Mouse (Mus musculus) heart, embryonic 16.5 days (tissue): Measurements from ENCODE around the gene Gm20517. TPM values are rescaled to one million over a fixed set of nuclear protein-coding genes. Genes with fewer than 3 reads are reported as not detected.

Experiments
- ATAC-seq: fragments of 200-750 bp; cut with Nextera tagmentation; replicated peaks from 2 replicates; pipeline ENCODE4 v1.8.0; 2017; ENCODE audit warnings: moderate number of reproducible peaks; ENCODE audit not compliant: insufficient read depth, low FRiP score; ENCODE audit errors: extremely low read depth
- H3K27ac ChIP-seq: fragments of 300-500 bp; sonication (generic); 2 replicates; pipeline ENCODE4 v1.5.1; 2014; ENCODE audit warnings: mild to moderate bottlenecking, low read length, control low read depth, moderate library complexity
- H3K27me3 ChIP-seq: fragments of 300-500 bp; sonication (generic); 2 replicates; pipeline ENCODE4 v1.6.1; 2014; ENCODE audit warnings: low read length, mixed read lengths; ENCODE audit not compliant: control insufficient read depth, insufficient read depth
- H3K36me3 ChIP-seq: fragments of 300-500 bp; sonication (generic); 2 replicates; pipeline ENCODE4 v1.6.1; 2014; ENCODE audit not compliant: control insufficient read depth, insufficient read depth
- H3K4me1 ChIP-seq: fragments of 300-500 bp; sonication (generic); 2 replicates; pipeline ENCODE4 v1.6.1; 2014; ENCODE audit warnings: low read length, mixed read lengths; ENCODE audit not compliant: control insufficient read depth, insufficient read depth
- H3K4me2 ChIP-seq: fragments of 300-500 bp; sonication (generic); 2 replicates; pipeline ENCODE4 v1.6.1; 2014; ENCODE audit warnings: low read depth, mild to moderate bottlenecking, control low read depth, low read length
- H3K4me3 ChIP-seq: fragments of 300-500 bp; sonication (generic); 2 replicates; pipeline ENCODE4 v1.5.1; 2014; ENCODE audit warnings: mild to moderate bottlenecking, control low read depth, low read length
- H3K9ac ChIP-seq: fragments of 300-500 bp; sonication (generic); 2 replicates; pipeline ENCODE4 v1.6.1; 2014; ENCODE audit warnings: low read length, control low read depth
- H3K9me3 ChIP-seq: fragments of 300-500 bp; sonication (generic); replicated peaks from 2 replicates; pipeline ENCODE4 v1.6.1; 2016; ENCODE audit warnings: low read length; ENCODE audit not compliant: control insufficient read depth
- WGBS: fragments of 180-500 bp; shearing (Covaris S2); extraction: QIAGEN DNeasy Blood & Tissue Kit; methylation state at CpG from one replicate; pipeline ENCODE4 v1.1.7; 2014; 5-methylcytosine and 5-hydroxymethylcytosine counted together
- polyA plus RNA-seq: library from polyadenylated mRNA; unstranded; fragments of >200 nt; fragmentation: Nextera tagmentation; extraction: Ambion mirVana; gene quantifications from 2 replicates; pipeline ENCODE4 v1.2.1, GENCODE M21; 2015

Gm20517 gene
- polyA plus RNA-seq, 1 experiment from 2014 or later, result 1.0 TPM

- Histone ChIP-seq H3K4me3 (peak overlapping the region; percentile 84), H3K9ac (peak overlapping the region; percentile 82), H3K4me1 (peaks cover 15% of the 10 kb centered on the region), H3K4me2 (peak overlapping the region; percentile 100), H3K27me3 (no peaks in the 10 kb centered on the region), H3K27ac (peak overlapping the region; percentile 77), H3K9me3 (no peaks in the 10 kb centered on the region), H3K36me3 (peaks cover 5% of the 10 kb centered on the region)
- peak; percentile 30 for ATAC-seq
- under 1% methylated on average over 59 of the region's 61 CpGs for WGBS
These were observed 18.6 kb downstream of the Gm20517 start for GRCm38 (mm10) chr17:47629717-47630677.

GRCm38 (mm10) chr17:47630678-47631065 lies 19.3 kb downstream of the Gm20517 start, which contains the start of gene Usp49:
Usp49 (plus strand) TSS chr17:47630690.
- Histone ChIP-seq H3K4me2 (peak within 1 kb of the TSS; percentile 100), H3K4me3 (peak within 1 kb of the TSS; percentile 84), H3K9ac (peak within 1 kb of the TSS; percentile 82), H3K36me3 (no peaks in the 10 kb centered on the region; the same call in 1 of the 2 replicates), H3K27ac (peak within 1 kb of the TSS; percentile 77), H3K9me3 (no peaks in the 10 kb centered on the region), H3K4me1 (peaks cover 15% of the 10 kb centered on the region), H3K27me3 (no peaks in the 10 kb centered on the region)
- 4% methylated on average over 3 of the region's 3 CpGs for WGBS
- ATAC-seq, result no peak

DNA sequence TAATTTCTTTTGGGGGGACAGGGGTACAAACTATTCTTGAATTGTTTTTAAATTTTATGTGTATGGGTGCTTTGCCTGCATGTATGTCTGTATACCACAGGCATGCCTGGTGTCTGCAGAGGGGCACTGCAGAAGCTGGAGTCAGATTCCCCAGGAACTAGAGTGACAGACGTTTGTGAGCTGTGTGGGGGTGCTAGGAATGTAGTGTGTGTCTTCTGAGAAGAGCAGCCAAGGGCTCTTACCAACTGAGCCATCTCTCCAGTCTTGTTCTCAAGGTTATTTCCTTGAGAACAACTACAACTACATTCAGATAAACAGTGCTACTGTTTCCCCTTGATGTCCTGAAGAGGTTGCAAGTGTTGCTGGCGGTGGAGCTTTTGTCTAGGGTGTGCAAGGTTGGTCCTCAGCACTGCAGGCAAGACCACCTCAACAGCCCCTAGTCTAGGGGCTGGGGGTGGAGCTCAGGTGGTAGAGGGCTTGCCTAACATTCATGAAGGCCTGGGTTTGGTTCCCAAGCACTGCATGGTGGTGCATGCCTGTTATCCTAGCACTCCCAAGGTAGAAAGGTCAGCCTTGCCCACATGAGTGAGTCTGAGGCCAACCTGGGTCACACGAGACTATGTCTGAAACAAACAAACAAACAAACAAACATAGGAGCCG lies 20.9 kb downstream of the Gm20517 start:
- Histone ChIP-seq H3K4me1 (peaks cover 15% of the 10 kb centered on the region), H3K9ac (no peak overlapping the region), H3K9me3 (no peaks in the 10 kb centered on the region), H3K4me3 (no peak overlapping the region), H3K36me3 (no peaks in the 10 kb centered on the region), H3K4me2 (no peak overlapping the region), H3K27me3 (no peaks in the 10 kb centered on the region), H3K27ac (no peak overlapping the region)
- no peak for ATAC-seq
- 62% methylated on average over 4 of the region's 4 CpGs for WGBS

GRCm38 (mm10) chr17:47633999-47634770 lies 22.8 kb downstream of the Gm20517 start:
- Histone ChIP-seq H3K4me2 (no peak overlapping the region), H3K4me1 (peaks cover 8% of the 10 kb centered on the region), H3K27ac (no peak overlapping the region), H3K27me3 (no peaks in the 10 kb centered on the region), H3K4me3 (no peak overlapping the region), H3K9ac (no peak overlapping the region), H3K9me3 (no peaks in the 10 kb centered on the region), H3K36me3 (no peaks in the 10 kb centered on the region)
- WGBS, result 76% methylated on average over 7 of the region's 7 CpGs
- ATAC-seq, result no peak

DNA sequence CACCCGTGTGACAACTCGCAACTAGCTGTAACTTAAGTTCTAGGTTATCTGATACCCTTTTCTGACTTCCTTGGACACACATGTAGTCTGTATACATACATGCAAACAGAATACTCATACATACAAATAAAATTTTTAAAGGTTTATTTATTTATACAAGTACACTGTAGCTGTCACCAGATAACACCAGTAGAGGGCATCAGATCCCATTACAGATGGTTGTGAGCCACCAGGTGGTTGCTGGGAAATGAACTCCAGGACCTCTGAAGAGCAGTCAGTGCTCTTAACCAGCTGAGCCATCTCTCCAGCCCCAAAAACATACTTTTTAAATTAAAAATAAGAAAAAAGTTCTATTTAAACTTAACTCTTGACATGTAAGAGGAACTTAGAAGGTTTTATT lies 31.6 kb downstream of the Gm20517 start:
- Histone ChIP-seq H3K36me3 (no peaks in the 10 kb centered on the region), H3K9ac (no peak overlapping the region), H3K27me3 (no peaks in the 10 kb centered on the region), H3K27ac (no peak overlapping the region), H3K4me2 (no peak overlapping the region), H3K4me3 (no peak overlapping the region), H3K9me3 (no peaks in the 10 kb centered on the region), H3K4me1 (no peaks in the 10 kb centered on the region)
- 82% methylated on average over 2 of the region's 2 CpGs for WGBS
- no peak for ATAC-seq

GRCm38 (mm10) chr17:47646683-47647082 lies 35.3 kb downstream of the Gm20517 start:
- Histone ChIP-seq H3K27ac (no peak overlapping the region), H3K9me3 (no peaks in the 10 kb centered on the region), H3K4me3 (no peak overlapping the region), H3K27me3 (no peaks in the 10 kb centered on the region), H3K4me2 (no peak overlapping the region), H3K4me1 (no peaks in the 10 kb centered on the region), H3K36me3 (no peaks in the 10 kb centered on the region), H3K9ac (no peak overlapping the region)
- 86% methylated on average over 1 of the region's 1 CpGs for WGBS
- no peak for ATAC-seq

GRCm38 (mm10) chr17:47648966-47649365 lies 37.6 kb downstream of the Gm20517 start:
- no peaks in the 10 kb centered on the region for H3K27me3 ChIP-seq
- H3K4me1 ChIP-seq, result no peaks in the 10 kb centered on the region
- H3K27ac ChIP-seq, result no peak overlapping the region
- H3K36me3 ChIP-seq, result no peaks in the 10 kb centered on the region
- H3K9me3 ChIP-seq, result no peaks in the 10 kb centered on the region
- H3K9ac ChIP-seq, result no peak overlapping the region
- H3K4me3 ChIP-seq, result no peak overlapping the region
- WGBS, result 69% methylated on average over 4 of the region's 4 CpGs
- no peak overlapping the region for H3K4me2 ChIP-seq
- no peak for ATAC-seq

DNA sequence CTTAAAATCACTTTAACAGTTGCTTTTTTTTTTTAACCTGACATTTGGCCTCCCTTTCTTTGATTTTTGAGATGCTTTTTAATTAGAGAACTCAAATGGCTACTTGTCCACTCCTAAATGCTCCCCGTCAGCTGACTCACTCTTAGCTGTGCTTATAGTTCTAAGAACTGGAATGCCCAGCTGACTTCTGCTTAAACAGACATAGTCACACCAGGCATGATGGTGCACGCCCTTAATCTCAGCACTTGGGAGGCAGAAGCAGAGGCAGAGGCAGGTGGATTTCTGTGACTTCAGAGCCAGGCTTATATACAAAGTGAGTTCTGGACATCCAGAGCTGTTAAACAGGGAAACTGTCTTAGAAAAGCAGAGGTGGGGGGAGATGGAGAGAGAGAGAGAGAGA lies 40.6 kb downstream of the Gm20517 start:
- Histone ChIP-seq H3K36me3 (no peaks in the 10 kb centered on the region), H3K27me3 (no peaks in the 10 kb centered on the region), H3K4me2 (no peak overlapping the region), H3K9ac (no peak overlapping the region), H3K27ac (no peak overlapping the region), H3K9me3 (no peaks in the 10 kb centered on the region), H3K4me3 (no peak overlapping the region), H3K4me1 (no peaks in the 10 kb centered on the region)
- ATAC-seq, result no peak
- 93% methylated on average over 2 of the region's 2 CpGs for WGBS
